Mouse (Mus musculus): ENCODE results near the gene Alyref. TPM values are rescaled to one million over a fixed set of nuclear protein-coding genes. Genes with fewer than 3 reads are reported as not detected.
A peak's percentile ranks its signal among the peaks of the same experiment; 100 is the strongest.

Alyref gene
- polyA plus RNA-seq, 1 experiment from 2014 or later, result 254 TPM

- Histone ChIP-seq H3K27ac (replicated peaks in 1 of 2; ENCODE audit: control insufficient read depth in 1 of 2, insufficient read depth in 1 of 2, low read depth in 2 of 2, low read length in 2 of 2) (peak within 1 kb of the TSS; percentile 30 to 31), H3K9ac (ENCODE audit: low read length) (peak within 1 kb of the TSS; percentile 75), H3K4me2 (ENCODE audit: low read length) (peak within 1 kb of the TSS; percentile 79), H3K27me3 (ENCODE audit: control insufficient read depth, insufficient read depth, low read length) (no peaks in the 10 kb centered on the region), H3K4me3 (ENCODE audit: control insufficient read depth in 1 of 2, insufficient read depth in 1 of 2, low read depth in 1 of 2, low read length in 2 of 2) (peak within 1 kb of the TSS; percentile 37 to 38), H3K9me3 (ENCODE audit: control insufficient read depth, low read length) (no peaks in the 10 kb centered on the region), H3K4me1 (ENCODE audit: control insufficient read depth in 2 of 2, insufficient read depth in 2 of 2, low read length in 2 of 2) (peaks cover 16 to 23% of the 10 kb centered on the region in 2 experiments), H3K36me3 (ENCODE audit: control insufficient read depth, insufficient read depth, low read length) (peaks cover 60% of the 10 kb centered on the region)
- no peak for ATAC-seq (ENCODE audit: insufficient number of reproducible peaks, insufficient read depth, low FRiP score, low read depth)
- 4% methylated on average over 45 of the region's 45 CpGs for WGBS
Observed at GRCm38 (mm10) chr11:120608241-120609034, 10.3 kb upstream of the Alyref start, which contains the start of gene Npb. Npb (plus strand) TSS chr11:120608477.

- Histone ChIP-seq H3K27me3 (ENCODE audit: control insufficient read depth, insufficient read depth, low read length) (no peaks in the 10 kb centered on the region), H3K36me3 (ENCODE audit: control insufficient read depth, insufficient read depth, low read length) (peaks cover 60% of the 10 kb centered on the region), H3K9me3 (ENCODE audit: control insufficient read depth, low read length) (no peaks in the 10 kb centered on the region), H3K27ac (replicated peaks in 1 of 2; ENCODE audit: control insufficient read depth in 1 of 2, insufficient read depth in 1 of 2, low read depth in 2 of 2, low read length in 2 of 2) (0 out of 4 replicates have a peak overlapping the region, but pooled peaks of 1 of the 2 experiments have one; percentile 10), H3K9ac (ENCODE audit: low read length) (no peak overlapping the region; the same call in 1 of the 2 replicates), H3K4me1 (ENCODE audit: control insufficient read depth in 2 of 2, insufficient read depth in 2 of 2, low read length in 2 of 2) (peaks cover 16 to 23% of the 10 kb centered on the region in 2 experiments), H3K4me2 (ENCODE audit: low read length) (no peak overlapping the region), H3K4me3 (ENCODE audit: control insufficient read depth in 1 of 2, insufficient read depth in 1 of 2, low read depth in 1 of 2, low read length in 2 of 2) (no peak overlapping the region)
- ATAC-seq (ENCODE audit: insufficient number of reproducible peaks, insufficient read depth, low FRiP score, low read depth), result no peak
- WGBS, result 66% methylated on average over 4 of the region's 4 CpGs
Observed at GRCm38 (mm10) chr11:120606764-120607163, 8.6 kb upstream of the Alyref start.

- ATAC-seq (ENCODE audit: insufficient number of reproducible peaks, insufficient read depth, low FRiP score, low read depth), result no peak
- H3K36me3 ChIP-seq (ENCODE audit: control insufficient read depth, insufficient read depth, low read length), result peaks cover 60% of the 10 kb centered on the region
- H3K9ac ChIP-seq (ENCODE audit: low read length), result no peak overlapping the region
- H3K4me2 ChIP-seq (ENCODE audit: low read length), result no peak overlapping the region
- no peak overlapping the region for H3K27ac ChIP-seq (replicated peaks in 1 of 2; ENCODE audit: control insufficient read depth in 1 of 2, insufficient read depth in 1 of 2, low read depth in 2 of 2, low read length in 2 of 2)
- H3K9me3 ChIP-seq (ENCODE audit: control insufficient read depth, low read length), result no peaks in the 10 kb centered on the region
- 93% methylated on average over 7 of the region's 7 CpGs for WGBS
- peaks cover 16 to 23% of the 10 kb centered on the region in 2 experiments for H3K4me1 ChIP-seq (ENCODE audit: control insufficient read depth in 2 of 2, insufficient read depth in 2 of 2, low read length in 2 of 2)
- H3K4me3 ChIP-seq (ENCODE audit: control insufficient read depth in 1 of 2, insufficient read depth in 1 of 2, low read depth in 1 of 2, low read length in 2 of 2), result no peak overlapping the region
- H3K27me3 ChIP-seq (ENCODE audit: control insufficient read depth, insufficient read depth, low read length), result no peaks in the 10 kb centered on the region
Observed at GRCm38 (mm10) chr11:120605667-120606066, 7.5 kb upstream of the Alyref start.

GRCm38 (mm10) chr11:120603545-120603944 lies 5.4 kb upstream of the Alyref start:
- no peaks in the 10 kb centered on the region for H3K9me3 ChIP-seq (ENCODE audit: control insufficient read depth, low read length)
- H3K27ac ChIP-seq (replicated peaks in 1 of 2; ENCODE audit: control insufficient read depth in 1 of 2, insufficient read depth in 1 of 2, low read depth in 2 of 2, low read length in 2 of 2), result no peak overlapping the region
- no peak overlapping the region for H3K4me2 ChIP-seq (ENCODE audit: low read length)
- WGBS, result 83% methylated on average over 2 of the region's 2 CpGs
- H3K4me3 ChIP-seq (ENCODE audit: control insufficient read depth in 1 of 2, insufficient read depth in 1 of 2, low read depth in 1 of 2, low read length in 2 of 2), result no peak overlapping the region
- peaks cover 66% of the 10 kb centered on the region for H3K36me3 ChIP-seq (ENCODE audit: control insufficient read depth, insufficient read depth, low read length)
- no peaks in the 10 kb centered on the region for H3K27me3 ChIP-seq (ENCODE audit: control insufficient read depth, insufficient read depth, low read length)
- ATAC-seq (ENCODE audit: insufficient number of reproducible peaks, insufficient read depth, low FRiP score, low read depth), result no peak
- H3K4me1 ChIP-seq (ENCODE audit: control insufficient read depth in 2 of 2, insufficient read depth in 2 of 2, low read length in 2 of 2), result peaks cover 16% of the 10 kb centered on the region in 2 experiments
- H3K9ac ChIP-seq (ENCODE audit: low read length), result no peak overlapping the region

- H3K4me3 ChIP-seq (ENCODE audit: control insufficient read depth in 1 of 2, insufficient read depth in 1 of 2, low read depth in 1 of 2, low read length in 2 of 2), result no peak overlapping the region
- no peak overlapping the region for H3K4me2 ChIP-seq (ENCODE audit: low read length)
- H3K27ac ChIP-seq (replicated peaks in 1 of 2; ENCODE audit: control insufficient read depth in 1 of 2, insufficient read depth in 1 of 2, low read depth in 2 of 2, low read length in 2 of 2), result no peak overlapping the region
- H3K36me3 ChIP-seq (ENCODE audit: control insufficient read depth, insufficient read depth, low read length), result peaks cover 77% of the 10 kb centered on the region
- WGBS, result 89% methylated on average over 3 of the region's 3 CpGs
- no peaks in the 10 kb centered on the region for H3K27me3 ChIP-seq (ENCODE audit: control insufficient read depth, insufficient read depth, low read length)
- no peaks in the 10 kb centered on the region for H3K9me3 ChIP-seq (ENCODE audit: control insufficient read depth, low read length)
- ATAC-seq (ENCODE audit: insufficient number of reproducible peaks, insufficient read depth, low FRiP score, low read depth), result no peak
- H3K9ac ChIP-seq (ENCODE audit: low read length), result no peak overlapping the region
- H3K4me1 ChIP-seq (ENCODE audit: control insufficient read depth in 2 of 2, insufficient read depth in 2 of 2, low read length in 2 of 2), result peaks cover 11 to 16% of the 10 kb centered on the region in 2 experiments
Observed at GRCm38 (mm10) chr11:120600716-120601115, 2.6 kb upstream of the Alyref start.

GRCm38 (mm10) chr11:120598990-120599549 lies 905 bp upstream of the Alyref start:
- Histone ChIP-seq H3K27ac (replicated peaks in 1 of 2; ENCODE audit: control insufficient read depth in 1 of 2, insufficient read depth in 1 of 2, low read depth in 2 of 2, low read length in 2 of 2) (peak overlapping the region; percentile 68 to 92), H3K27me3 (ENCODE audit: control insufficient read depth, insufficient read depth, low read length) (no peaks in the 10 kb centered on the region), H3K36me3 (ENCODE audit: control insufficient read depth, insufficient read depth, low read length) (peaks cover 77% of the 10 kb centered on the region), H3K4me3 (ENCODE audit: control insufficient read depth in 1 of 2, insufficient read depth in 1 of 2, low read depth in 1 of 2, low read length in 2 of 2) (peak overlapping the region; percentile 59 to 99), H3K4me2 (ENCODE audit: low read length) (peak overlapping the region; percentile 97), H3K9me3 (ENCODE audit: control insufficient read depth, low read length) (no peaks in the 10 kb centered on the region), H3K4me1 (ENCODE audit: control insufficient read depth in 2 of 2, insufficient read depth in 2 of 2, low read length in 2 of 2) (peaks cover 11 to 16% of the 10 kb centered on the region in 2 experiments), H3K9ac (ENCODE audit: low read length) (peak overlapping the region; percentile 100)
- 48% methylated on average over 17 of the region's 17 CpGs for WGBS
- ATAC-seq (ENCODE audit: insufficient number of reproducible peaks, insufficient read depth, low FRiP score, low read depth), result no peak

GRCm38 (mm10) chr11:120597240-120598235 lies 627 bp downstream of the Alyref start:
- Histone ChIP-seq H3K27ac (replicated peaks in 1 of 2; ENCODE audit: control insufficient read depth in 1 of 2, insufficient read depth in 1 of 2, low read depth in 2 of 2, low read length in 2 of 2) (peak overlapping the region; percentile 32 to 92; a peak in 3 of 4 replicates), H3K4me2 (ENCODE audit: low read length) (peak overlapping the region; percentile 97), H3K36me3 (ENCODE audit: control insufficient read depth, insufficient read depth, low read length) (peaks cover 77% of the 10 kb centered on the region), H3K4me3 (ENCODE audit: control insufficient read depth in 1 of 2, insufficient read depth in 1 of 2, low read depth in 1 of 2, low read length in 2 of 2) (peak overlapping the region; percentile 59 to 99), H3K9ac (ENCODE audit: low read length) (peak overlapping the region; percentile 100), H3K9me3 (ENCODE audit: control insufficient read depth, low read length) (no peaks in the 10 kb centered on the region), H3K27me3 (ENCODE audit: control insufficient read depth, insufficient read depth, low read length) (no peaks in the 10 kb centered on the region), H3K4me1 (ENCODE audit: control insufficient read depth in 2 of 2, insufficient read depth in 2 of 2, low read length in 2 of 2) (peaks cover 11 to 16% of the 10 kb centered on the region in 2 experiments)
- ATAC-seq (ENCODE audit: insufficient number of reproducible peaks, insufficient read depth, low FRiP score, low read depth), result peak; percentile 37
- 4% methylated on average over 94 of the region's 99 CpGs for WGBS
